Mouse (Mus musculus): ENCODE measurements around the gene Adamtsl3. TPM values are rescaled to one million over a fixed set of nuclear protein-coding genes. Genes with fewer than 3 reads are reported as not detected.

Gene Adamtsl3
- 9.2 and 9.7 TPM in 2 replicates for polyA plus RNA-seq (2012; rRNA removed)
- polyA plus RNA-seq (2014; fragmentation: Nextera tagmentation; extraction: Ambion mirVana): 8.3 and 10.6 TPM in 2 replicates

GRCm38 (mm10) chr7:82335211-82336121 lies at the start of gene Adamtsl3:
TSS of gene Adamtsl3 (plus strand) at chr7:82335694.
- H3K27me3 ChIP-seq (ENCODE audit: control insufficient read depth, insufficient read depth, low read length): peaks cover 44% of the 10 kb centered on the region
- peak within 1 kb of the TSS; percentile 56 for H3K4me3 ChIP-seq (replicated peaks; ENCODE audit: low read length)
- H3K9me3 ChIP-seq (ENCODE audit: control insufficient read depth, low read length): no peaks in the 10 kb centered on the region
- H3K36me3 ChIP-seq (ENCODE audit: control insufficient read depth, insufficient read depth, low read length): no peaks in the 10 kb centered on the region
- H3K4me2 ChIP-seq (replicated peaks; ENCODE audit: low read depth, low read length, severe bottlenecking): peak within 1 kb of the TSS; percentile 84
- H3K9ac ChIP-seq (ENCODE audit: low read depth, low read length, severe bottlenecking): peak within 1 kb of the TSS; percentile 55
- peak; percentile 18 for DNase-seq (ENCODE audit: low spot score)
- 5% methylated on average over 61 of the region's 95 CpGs for WGBS
- ATAC-seq (ENCODE audit: low FRiP score, low read depth): peak; percentile 45; the same call in 1 of the 2 replicates
- no peak for TF ChIP-seq POLR2A (IDR thresholded peaks at IDR 0.05; ENCODE audit: borderline replicate concordance, extremely low read depth, insufficient read depth, insufficient read length)
- peak within 1 kb of the TSS; percentile 65 for H3K27ac ChIP-seq (replicated peaks; ENCODE audit: low read depth, low read length)
- peaks cover 9% of the 10 kb centered on the region; the same call in 1 of the 2 replicates for H3K4me1 ChIP-seq (ENCODE audit: control insufficient read depth, insufficient read depth, low read length)

DNA sequence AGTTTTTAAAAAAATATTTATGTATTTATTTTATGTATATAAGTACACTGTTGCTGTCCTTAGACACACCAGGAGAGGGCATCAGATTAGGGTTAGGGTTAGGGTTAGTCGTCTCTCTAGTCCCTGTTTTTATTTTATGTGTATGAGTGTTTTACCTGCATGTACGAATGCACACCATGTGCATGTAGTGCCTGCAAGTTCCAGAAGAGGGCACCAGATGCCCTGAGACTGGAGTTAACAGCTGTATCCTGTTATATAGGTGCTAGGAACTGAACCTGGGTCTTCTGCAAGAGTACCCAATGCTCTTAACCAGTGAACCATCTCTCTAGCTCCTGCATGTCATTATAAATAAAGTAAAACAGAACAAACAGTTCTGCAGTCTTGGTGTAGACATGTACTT lies 48.3 kb upstream of the Adamtsl3 start:
- 91% methylated on average over 2 of the region's 2 CpGs for WGBS
- Histone ChIP-seq H3K27me3 (ENCODE audit: control insufficient read depth, insufficient read depth, low read length) (no peaks in the 10 kb centered on the region), H3K9ac (ENCODE audit: low read depth, low read length, severe bottlenecking) (no peak overlapping the region), H3K4me2 (replicated peaks; ENCODE audit: low read depth, low read length, severe bottlenecking) (no peak overlapping the region), H3K27ac (replicated peaks; ENCODE audit: low read depth, low read length) (no peak overlapping the region), H3K4me3 (replicated peaks; ENCODE audit: low read length) (no peak overlapping the region), H3K36me3 (ENCODE audit: control insufficient read depth, insufficient read depth, low read length) (no peaks in the 10 kb centered on the region), H3K9me3 (ENCODE audit: control insufficient read depth, low read length) (no peaks in the 10 kb centered on the region), H3K4me1 (ENCODE audit: control insufficient read depth, insufficient read depth, low read length) (no peaks in the 10 kb centered on the region)
- TF ChIP-seq POLR2A (IDR thresholded peaks at IDR 0.05; ENCODE audit: borderline replicate concordance, extremely low read depth, insufficient read depth, insufficient read length): no peak
- ATAC-seq (ENCODE audit: low FRiP score, low read depth): no peak
- no peak for DNase-seq (ENCODE audit: low spot score)

GRCm38 (mm10) chr7:82293441-82293840 lies 42.1 kb upstream of the Adamtsl3 start:
- H3K36me3 ChIP-seq (ENCODE audit: control insufficient read depth, insufficient read depth, low read length): no peaks in the 10 kb centered on the region
- H3K9ac ChIP-seq (ENCODE audit: low read depth, low read length, severe bottlenecking): no peak overlapping the region
- H3K4me1 ChIP-seq (ENCODE audit: control insufficient read depth, insufficient read depth, low read length): peaks cover 28% of the 10 kb centered on the region
- no peak overlapping the region for H3K4me2 ChIP-seq (replicated peaks; ENCODE audit: low read depth, low read length, severe bottlenecking)
- no peak overlapping the region for H3K4me3 ChIP-seq (replicated peaks; ENCODE audit: low read length)
- no peaks in the 10 kb centered on the region for H3K27me3 ChIP-seq (ENCODE audit: control insufficient read depth, insufficient read depth, low read length)
- WGBS: 64% methylated on average over 7 of the region's 7 CpGs
- no peak for TF ChIP-seq POLR2A (IDR thresholded peaks at IDR 0.05; ENCODE audit: borderline replicate concordance, extremely low read depth, insufficient read depth, insufficient read length)
- H3K27ac ChIP-seq (replicated peaks; ENCODE audit: low read depth, low read length): no peak overlapping the region
- DNase-seq (ENCODE audit: low spot score) (no peak), ATAC-seq (ENCODE audit: low FRiP score, low read depth) (no peak)
- H3K9me3 ChIP-seq (ENCODE audit: control insufficient read depth, low read length): no peaks in the 10 kb centered on the region

GRCm38 (mm10) chr7:82294083-82294482 lies 41.4 kb upstream of the Adamtsl3 start:
- no peaks in the 10 kb centered on the region for H3K9me3 ChIP-seq (ENCODE audit: control insufficient read depth, low read length)
- DNase-seq (ENCODE audit: low spot score) (no peak), ATAC-seq (ENCODE audit: low FRiP score, low read depth) (no peak)
- no peaks in the 10 kb centered on the region for H3K27me3 ChIP-seq (ENCODE audit: control insufficient read depth, insufficient read depth, low read length)
- H3K4me2 ChIP-seq (replicated peaks; ENCODE audit: low read depth, low read length, severe bottlenecking): no peak overlapping the region
- H3K36me3 ChIP-seq (ENCODE audit: control insufficient read depth, insufficient read depth, low read length): no peaks in the 10 kb centered on the region
- H3K4me3 ChIP-seq (replicated peaks; ENCODE audit: low read length): no peak overlapping the region
- peaks cover 28% of the 10 kb centered on the region for H3K4me1 ChIP-seq (ENCODE audit: control insufficient read depth, insufficient read depth, low read length)
- H3K27ac ChIP-seq (replicated peaks; ENCODE audit: low read depth, low read length): no peak overlapping the region
- 49% methylated on average over 10 of the region's 10 CpGs for WGBS
- no peak overlapping the region for H3K9ac ChIP-seq (ENCODE audit: low read depth, low read length, severe bottlenecking)
- TF ChIP-seq POLR2A (IDR thresholded peaks at IDR 0.05; ENCODE audit: borderline replicate concordance, extremely low read depth, insufficient read depth, insufficient read length): no peak

DNA sequence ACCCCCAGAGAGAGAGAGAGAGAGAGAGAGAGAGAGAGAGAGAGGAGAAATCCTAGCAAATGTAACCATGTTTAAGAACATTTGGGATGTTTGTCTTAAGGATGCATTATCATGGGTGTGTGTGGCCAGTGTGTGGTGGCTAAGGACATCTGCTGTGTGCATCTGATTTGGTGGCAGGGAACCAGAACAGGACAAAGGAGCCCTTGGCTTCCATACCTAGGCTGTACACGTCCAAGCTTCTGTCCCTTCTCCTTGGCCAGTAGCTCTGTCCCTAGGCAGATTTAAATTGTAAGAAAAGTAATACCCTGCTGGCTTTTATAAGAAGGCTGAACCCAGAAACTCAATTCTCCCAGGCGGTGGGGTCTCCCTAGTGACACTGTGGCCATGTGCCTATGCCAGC lies 40.9 kb upstream of the Adamtsl3 start:
- Histone ChIP-seq H3K36me3 (ENCODE audit: control insufficient read depth, insufficient read depth, low read length) (no peaks in the 10 kb centered on the region), H3K9ac (ENCODE audit: low read depth, low read length, severe bottlenecking) (no peak overlapping the region), H3K27me3 (ENCODE audit: control insufficient read depth, insufficient read depth, low read length) (no peaks in the 10 kb centered on the region), H3K4me2 (replicated peaks; ENCODE audit: low read depth, low read length, severe bottlenecking) (no peak overlapping the region), H3K9me3 (ENCODE audit: control insufficient read depth, low read length) (no peaks in the 10 kb centered on the region), H3K27ac (replicated peaks; ENCODE audit: low read depth, low read length) (no peak overlapping the region), H3K4me3 (replicated peaks; ENCODE audit: low read length) (no peak overlapping the region), H3K4me1 (ENCODE audit: control insufficient read depth, insufficient read depth, low read length) (peaks cover 28% of the 10 kb centered on the region)
- TF ChIP-seq POLR2A (IDR thresholded peaks at IDR 0.05; ENCODE audit: borderline replicate concordance, extremely low read depth, insufficient read depth, insufficient read length): no peak
- ATAC-seq (ENCODE audit: low FRiP score, low read depth) (no peak), DNase-seq (ENCODE audit: low spot score) (no peak)
- WGBS: 33% methylated on average over 2 of the region's 2 CpGs

All from limb, embryonic 14.5 days (tissue).